Mouse (Mus musculus) small intestine, adult 2 months (tissue): ENCODE results near the gene Cdc37l1. TPM values are rescaled to one million over a fixed set of nuclear protein-coding genes. Genes with fewer than 3 reads are reported as not detected.

ENCODE experiments used
- H3K27ac ChIP-seq: fragments of 200-500 bp; 2 replicates; pipeline ENCODE4 v1.5.1; 2012; ENCODE audit warnings: low read depth, low read length, control low read depth, inconsistent platforms; ENCODE audit not compliant: insufficient read depth
- H3K27me3 ChIP-seq: fragments of 200-500 bp; 2 replicates; pipeline ENCODE4 v1.6.1; 2012; ENCODE audit warnings: mild to moderate bottlenecking, moderate library complexity, low read length, inconsistent platforms; ENCODE audit not compliant: control insufficient read depth, insufficient read depth
- H3K36me3 ChIP-seq: fragments of 200-500 bp; 2 replicates; pipeline ENCODE4 v1.6.1; 2012; ENCODE audit warnings: mild to moderate bottlenecking, low read length, control low read depth, inconsistent platforms; ENCODE audit not compliant: control insufficient read depth, insufficient read depth
- H3K4me1 ChIP-seq: fragments of 200-500 bp; 2 replicates; pipeline ENCODE4 v1.6.1; 2012; ENCODE audit warnings: low read length, inconsistent platforms, mixed read lengths; ENCODE audit not compliant: control insufficient read depth, insufficient read depth, insufficient read length
- H3K4me3 ChIP-seq: fragments of 200-500 bp; 2 replicates; pipeline ENCODE4 v1.5.1; 2012; ENCODE audit warnings: low read depth, mild to moderate bottlenecking, control low read depth, inconsistent platforms, low read length, moderate library complexity
- CTCF ChIP-seq: fragments of 200-500 bp; IDR thresholded peaks from 2 replicates; pipeline ENCODE4 v1.5.1; 2012; ENCODE audit warnings: low read depth, mild to moderate bottlenecking, control low read depth, inconsistent platforms, low read length, moderate library complexity, mixed read lengths; ENCODE audit not compliant: insufficient replicate concordance, insufficient read length; ENCODE audit errors: extremely low read depth
- POLR2A ChIP-seq: fragments of 200-500 bp; IDR thresholded peaks from 2 replicates; pipeline ENCODE4 v1.6.1; 2012; ENCODE audit warnings: low read depth, mild to moderate bottlenecking, control low read depth, inconsistent platforms, low read length, moderate library complexity
- WGBS: fragments of 180-500 bp; shearing (Covaris S2); methylation state at CpG from one replicate; pipeline ENCODE4 v1.1.7; 2018; 5-methylcytosine and 5-hydroxymethylcytosine counted together
- polyA plus RNA-seq: library from polyadenylated mRNA; depleted of rRNA; stranded (reverse); fragments of >200 nt; gene quantifications from 2 replicates; pipeline ENCODE4 v1.2.3, GENCODE M21; 2012

Gene Cdc37l1
- polyA plus RNA-seq, 1 experiment, result 2.6 TPM

GRCm38 (mm10) chr19:29037541-29037940 is 47.4 kb downstream of the Cdc37l1 start:
- TF ChIP-seq CTCF (no peak), POLR2A (no peak)
- Histone ChIP-seq H3K4me3 (no peak overlapping the region), H3K27me3 (no peaks in the 10 kb centered on the region), H3K36me3 (peaks cover 26% of the 10 kb centered on the region), H3K27ac (no peak overlapping the region), H3K4me1 (peaks cover 8% of the 10 kb centered on the region; the same call in 1 of the 2 replicates)
- WGBS, result 91% methylated on average over 10 of the region's 10 CpGs

- H3K4me1 ChIP-seq, result peaks cover 10% of the 10 kb centered on the region; the same call in 1 of the 2 replicates
- H3K36me3 ChIP-seq, result peaks cover 26% of the 10 kb centered on the region
- H3K27ac ChIP-seq, result no peak overlapping the region
- no peaks in the 10 kb centered on the region for H3K27me3 ChIP-seq
- TF ChIP-seq CTCF, result no peak
- no peak for TF ChIP-seq POLR2A
- H3K4me3 ChIP-seq, result no peak overlapping the region
Measured at GRCm38 (mm10) chr19:29039334-29039733, 49.2 kb downstream of the Cdc37l1 start.

GRCm38 (mm10) chr19:29040206-29040605 is 50.1 kb downstream of the Cdc37l1 start:
- H3K27me3 ChIP-seq, result no peaks in the 10 kb centered on the region
- no peak overlapping the region for H3K4me3 ChIP-seq
- TF ChIP-seq POLR2A, result no peak
- TF ChIP-seq CTCF, result no peak
- H3K36me3 ChIP-seq, result peaks cover 20% of the 10 kb centered on the region
- H3K27ac ChIP-seq, result peak overlapping the region; percentile 34
- peaks cover 10% of the 10 kb centered on the region; the same call in 1 of the 2 replicates for H3K4me1 ChIP-seq
- 26% methylated on average over 4 of the region's 4 CpGs for WGBS

- peaks cover 9% of the 10 kb centered on the region for H3K36me3 ChIP-seq
- H3K27ac ChIP-seq, result 0 out of 2 replicates have a peak overlapping the region, but pooled peaks have one; percentile 14
Measured at GRCm38 (mm10) chr19:29042143-29042542, 52.0 kb downstream of the Cdc37l1 start.

GRCm38 (mm10) chr19:29042647-29043046 is 52.5 kb downstream of the Cdc37l1 start:
- H3K4me1 ChIP-seq, result peaks cover 10% of the 10 kb centered on the region; the same call in 1 of the 2 replicates
- H3K4me3 ChIP-seq, result no peak overlapping the region
- H3K36me3 ChIP-seq, result peaks cover 4% of the 10 kb centered on the region
- H3K27me3 ChIP-seq, result no peaks in the 10 kb centered on the region
- no peak for TF ChIP-seq CTCF
- no peak for TF ChIP-seq POLR2A
- 78% methylated on average over 9 of the region's 9 CpGs for WGBS
- H3K27ac ChIP-seq, result 0 out of 2 replicates have a peak overlapping the region, but pooled peaks have one; percentile 14

More at GRCm38 (mm10) chr19:29042143-29042542, 52.0 kb downstream of the Cdc37l1 start:
- TF ChIP-seq POLR2A, result no peak
- TF ChIP-seq CTCF, result no peak
- H3K4me1 ChIP-seq, result peaks cover 10% of the 10 kb centered on the region; the same call in 1 of the 2 replicates
- no peak overlapping the region for H3K4me3 ChIP-seq
- 50% methylated on average over 6 of the region's 6 CpGs for WGBS
- H3K27me3 ChIP-seq, result no peaks in the 10 kb centered on the region

GRCm38 (mm10) chr19:29044353-29044768 is 54.2 kb downstream of the Cdc37l1 start:
- no peak overlapping the region for H3K27ac ChIP-seq
- TF ChIP-seq POLR2A (no peak), CTCF (no peak)
- no peaks in the 10 kb centered on the region for H3K27me3 ChIP-seq
- no peaks in the 10 kb centered on the region for H3K36me3 ChIP-seq
- WGBS, result 74% methylated on average over 9 of the region's 9 CpGs
- peaks cover 12% of the 10 kb centered on the region; the same call in 1 of the 2 replicates for H3K4me1 ChIP-seq
- no peak overlapping the region for H3K4me3 ChIP-seq

GRCm38 (mm10) chr19:29045369-29045768 is 55.2 kb downstream of the Cdc37l1 start:
- no peaks in the 10 kb centered on the region for H3K36me3 ChIP-seq
- 32% methylated on average over 4 of the region's 4 CpGs for WGBS
- TF ChIP-seq POLR2A, result no peak
- no peak for TF ChIP-seq CTCF
- peak overlapping the region; percentile 71; the same call in 1 of the 2 replicates for H3K27ac ChIP-seq
- peaks cover 12% of the 10 kb centered on the region; the same call in 1 of the 2 replicates for H3K4me1 ChIP-seq
- H3K27me3 ChIP-seq, result no peaks in the 10 kb centered on the region
- H3K4me3 ChIP-seq, result no peak overlapping the region
